Mouse (Mus musculus): Measurements from ENCODE around the gene Gtf2h1.

- TF ChIP-seq CTCF (IDR thresholded peaks at IDR 0.05; ENCODE audit: low read depth, low read length) (no peak), POLR2A (IDR thresholded peaks at IDR 0.05; ENCODE audit: insufficient read depth, low read length) (no peak), EP300 (IDR thresholded peaks at IDR 0.05; ENCODE audit: insufficient read depth, low read depth, low read length) (no peak)
Observed at GRCm38 (mm10) chr7:46767371-46767770, 28.5 kb upstream of the Gtf2h1 start.

Measured in ES-Bruce4 (cell line).